8 mouse cellular contexts compared by ENCODE assay signal in genomic region chr2:118111116-118111487, GRCm38 (mm10). TPM values are rescaled to one million over a fixed set of nuclear protein-coding genes. Genes with fewer than 3 reads are reported as not detected.
DNase-seq lines count a peak whose midpoint lies in the region; ATAC-seq lines count a peak whose summit lies in the region.

No protein-coding gene starts in this region.

- under 1% methylated on average over 16 of the region's 16 CpGs for WGBS in intestine, embryonic 14.5 days

- H3K4me2 ChIP-seq in intestine, embryonic 14.5 days (ENCODE audit: low read length), result peak overlapping the region; percentile 87

- H3K4me3 ChIP-seq in intestine, embryonic 14.5 days (ENCODE audit: low read depth, low read length), result peak overlapping the region; percentile 60

- peaks cover 28% of the 10 kb centered on the region for H3K4me1 ChIP-seq in intestine, embryonic 14.5 days (replicated peaks; ENCODE audit: control insufficient read depth, insufficient read depth, low read length)

- intact Hi-C loops in gastrocnemius, postnatal 14 days (cut with DNase I; ENCODE audit: low total_unique reads), result loop anchor here (5.0 kb wide), 2 partner anchors 329 to 569 kb away; no protein-coding TSS in a partner anchor
- intact Hi-C loops in left cerebral cortex, postnatal 14 days (cut with DNase I), result loop anchor here (1.0 to 5.0 kb wide), 3 partner anchors 131 to 649 kb away; no protein-coding TSS in a partner anchor

- no peaks in the 10 kb centered on the region for H3K27me3 ChIP-seq in intestine, embryonic 14.5 days (replicated peaks; ENCODE audit: control insufficient read depth, insufficient read depth, low read length)

- H3K9ac ChIP-seq in intestine, embryonic 14.5 days (ENCODE audit: low read length), result peak overlapping the region; percentile 64

- ATAC-seq in intestine, embryonic 14.5 days (replicated peaks; ENCODE audit: low FRiP score, low TSS enrichment, low read depth), result peak; percentile 84
- ATAC-seq in megakaryocyte-erythroid progenitor cell, adult 5-6 weeks (replicated peaks; ENCODE audit: low FRiP score, low TSS enrichment, poor library complexity, severe bottlenecking), result peak; percentile 75

- no peaks in the 10 kb centered on the region for H3K9me3 ChIP-seq in intestine, embryonic 14.5 days (ENCODE audit: control insufficient read depth, low read length)

- peaks cover 16% of the 10 kb centered on the region for H3K36me3 ChIP-seq in intestine, embryonic 14.5 days (ENCODE audit: control insufficient read depth, insufficient read depth, low read length)

- peak; percentile 81 to 83 for DNase-seq in adrenal gland, adult 18-20 months (ENCODE audit: low spot score in 2 of 2)
- DNase-seq in embryo, embryonic 10.5 days (ENCODE audit: low spot score), result peak; percentile 97
- DNase-seq in gastrocnemius, postnatal 14 days, result peak; percentile 83
- DNase-seq in intestine, embryonic 14.5 days (ENCODE audit: low spot score), result peak; percentile 96
- peak; percentile 90 to 92 for DNase-seq in left cerebral cortex, postnatal 14 days (ENCODE audit: low spot score in 2 of 2)
- peak; percentile 85 for DNase-seq in right cerebral cortex, postnatal 14 days
- peak; percentile 87 for DNase-seq in urinary bladder, postnatal 25 days (ENCODE audit: low spot score)

- peak overlapping the region; percentile 78 for H3K27ac ChIP-seq in intestine, embryonic 14.5 days (ENCODE audit: low read depth)

RNA-seq across cellular contexts. Expression of gene Thbs1, which starts 0.6 kb away (rescaled TPM):
- 10 to 100 TPM; 27.7 to 43.6 TPM for total RNA-seq in adrenal gland, adult 18-20 months (2021)
- 10 to 100 TPM; 21.7 to 23.0 TPM for total RNA-seq in gastrocnemius, postnatal 14 days (2021)
- polyA plus RNA-seq in intestine, embryonic 14.5 days (2014; fragmentation: Nextera tagmentation; extraction: Ambion mirVana), result 24.2 and 24.5 TPM in 2 replicates
- total RNA-seq in left cerebral cortex, postnatal 14 days (2021), result 1 to 10 TPM; 4.3 to 4.7 TPM
- total RNA-seq in megakaryocyte-erythroid progenitor cell, adult 5-6 weeks (2014; fragmentation: Nextera tagmentation), result 1.6 TPM in 1 of 2 replicates, not detected in the other
- total RNA-seq in megakaryocyte-erythroid progenitor cell, adult 5-6 weeks (2017), result 0.42 and 1.2 TPM in 2 replicates

Comparison
In these comparisons a context has a peak if more than half of its experiments do, and no peak if none do; other contexts are left out.
1. Peak in every context shown above with its lines: DNase-seq, ATAC-seq, H3K4me3 ChIP-seq and H3K27ac ChIP-seq.
2. RNA of gene Thbs1, which starts 0.6 kb away (total RNA-seq): 27.7 to 43.6 TPM in adrenal gland, adult 18-20 months and 21.7 to 23.0 TPM in gastrocnemius, postnatal 14 days; 4.3 to 4.7 TPM in left cerebral cortex, postnatal 14 days and 0.42 to 1.6 TPM in megakaryocyte-erythroid progenitor cell, adult 5-6 weeks; every median in the first group is over 4 times any median in the second.